Mouse (Mus musculus): ENCODE data around the gene Dbt. TPM values are rescaled to one million over a fixed set of nuclear protein-coding genes. Genes with fewer than 3 reads are reported as not detected.

The Dbt gene
- polyA plus RNA-seq (2017; shearing (Covaris generic)), result 19.2 TPM

DNA sequence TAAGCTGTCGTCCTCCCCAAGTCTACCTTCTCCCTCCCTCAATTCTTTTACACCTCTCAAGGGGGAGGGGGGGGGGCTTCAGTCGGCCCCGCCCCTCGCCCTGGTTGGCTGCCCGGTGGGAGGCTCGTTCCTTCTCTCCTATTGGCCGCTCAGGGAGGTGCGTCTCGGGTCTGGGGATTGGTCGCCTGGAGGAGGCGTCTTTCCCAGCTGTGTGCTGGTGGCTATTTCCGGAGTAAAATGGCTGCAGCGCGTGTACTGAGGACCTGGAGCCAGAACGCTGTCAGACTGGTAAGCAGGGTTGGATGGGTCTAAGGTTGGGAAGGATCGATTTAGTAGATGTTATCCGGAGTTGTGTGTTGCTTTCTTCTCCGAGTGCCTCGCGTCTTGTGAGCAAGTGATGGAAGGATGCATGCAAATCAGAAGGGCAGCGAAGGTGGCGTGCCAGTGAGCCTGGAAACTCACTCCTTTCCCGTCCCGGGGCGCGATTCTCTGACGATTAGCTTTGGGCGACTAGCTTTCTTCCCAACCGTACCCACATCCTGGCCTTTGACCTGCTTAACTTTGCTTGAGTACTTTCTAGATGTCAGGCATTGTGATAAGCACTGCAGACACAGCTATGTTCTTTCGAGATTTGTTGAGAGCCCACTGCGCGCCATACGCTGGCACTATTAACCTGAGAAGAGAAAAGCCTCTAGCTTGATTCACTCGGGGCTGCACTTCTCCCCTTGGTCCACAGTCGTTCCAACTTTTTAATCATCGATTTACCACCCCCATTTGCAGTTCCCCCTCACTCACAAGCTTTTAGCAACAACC, at the start of gene Dbt:
Dbt (plus strand) TSS at position 167 of the 813 bp plus-strand sequence.

DNA sequence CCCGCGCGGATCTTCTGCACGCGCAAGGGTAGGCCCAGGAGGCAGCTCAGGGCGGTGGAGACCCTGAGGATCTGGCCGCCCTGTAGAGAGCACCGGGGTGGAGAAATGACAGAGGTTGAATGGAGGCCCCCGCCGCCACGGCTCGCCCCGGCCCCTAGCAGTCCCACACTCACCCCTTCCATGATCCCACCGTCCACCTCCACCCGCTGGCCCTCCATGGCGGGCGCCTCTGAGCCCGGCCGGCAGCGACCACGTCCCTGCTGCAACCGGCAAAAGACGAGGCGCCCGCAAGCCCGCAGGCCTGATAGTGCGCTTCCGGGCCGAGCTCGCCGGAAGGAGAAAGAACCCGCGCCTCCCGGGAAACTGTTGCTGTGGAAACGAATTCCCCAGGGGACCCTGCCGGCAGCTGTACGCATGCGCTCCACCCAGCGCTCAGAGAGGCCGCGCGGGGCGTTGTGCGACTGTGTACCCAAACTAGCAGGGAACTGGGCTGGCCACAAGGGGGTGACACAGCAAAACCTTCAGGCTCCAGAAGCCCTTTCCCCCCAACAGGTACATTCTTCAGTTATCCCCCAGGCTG, 5.0 kb upstream of the Dbt start, which contains the start of gene Rtca:
Rtca (minus strand) TSS at position 437 of the 580 bp plus-strand sequence.

DNA sequence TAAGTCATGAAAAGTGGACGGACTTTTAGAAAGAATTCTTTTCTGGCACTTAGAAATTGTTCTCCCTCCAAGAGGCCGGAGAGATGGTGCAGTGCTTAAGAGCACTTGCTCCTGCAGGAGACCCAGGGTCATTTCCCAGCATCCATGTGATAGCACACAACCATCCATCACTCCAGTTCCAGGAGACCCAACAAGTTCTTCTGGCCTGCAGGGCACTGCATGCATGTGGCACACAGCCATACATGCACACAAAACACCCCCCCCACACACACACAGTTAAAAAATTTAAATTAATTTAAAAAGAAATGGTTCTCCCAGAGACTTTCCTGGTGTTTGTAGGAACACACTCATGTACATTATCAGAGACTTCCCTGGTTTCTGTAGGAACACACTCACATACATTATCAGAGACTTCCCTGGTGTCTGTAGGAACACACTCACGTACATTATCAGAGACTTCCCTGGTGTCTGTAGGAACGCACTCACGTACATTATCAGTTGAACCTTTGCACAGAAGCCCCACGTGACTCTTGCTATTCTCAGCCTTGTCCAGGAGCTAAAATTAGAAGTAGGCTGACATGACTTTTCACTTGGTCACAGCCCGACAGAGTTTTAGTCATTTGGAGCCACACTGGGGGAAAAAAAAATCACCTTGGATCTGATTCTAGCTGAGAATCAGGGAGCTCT, 49.7 kb downstream of the Dbt start, which contains the start of gene Lrrc39:
Lrrc39 (plus strand) TSS at position 566 of the 687 bp plus-strand sequence.

DNA sequence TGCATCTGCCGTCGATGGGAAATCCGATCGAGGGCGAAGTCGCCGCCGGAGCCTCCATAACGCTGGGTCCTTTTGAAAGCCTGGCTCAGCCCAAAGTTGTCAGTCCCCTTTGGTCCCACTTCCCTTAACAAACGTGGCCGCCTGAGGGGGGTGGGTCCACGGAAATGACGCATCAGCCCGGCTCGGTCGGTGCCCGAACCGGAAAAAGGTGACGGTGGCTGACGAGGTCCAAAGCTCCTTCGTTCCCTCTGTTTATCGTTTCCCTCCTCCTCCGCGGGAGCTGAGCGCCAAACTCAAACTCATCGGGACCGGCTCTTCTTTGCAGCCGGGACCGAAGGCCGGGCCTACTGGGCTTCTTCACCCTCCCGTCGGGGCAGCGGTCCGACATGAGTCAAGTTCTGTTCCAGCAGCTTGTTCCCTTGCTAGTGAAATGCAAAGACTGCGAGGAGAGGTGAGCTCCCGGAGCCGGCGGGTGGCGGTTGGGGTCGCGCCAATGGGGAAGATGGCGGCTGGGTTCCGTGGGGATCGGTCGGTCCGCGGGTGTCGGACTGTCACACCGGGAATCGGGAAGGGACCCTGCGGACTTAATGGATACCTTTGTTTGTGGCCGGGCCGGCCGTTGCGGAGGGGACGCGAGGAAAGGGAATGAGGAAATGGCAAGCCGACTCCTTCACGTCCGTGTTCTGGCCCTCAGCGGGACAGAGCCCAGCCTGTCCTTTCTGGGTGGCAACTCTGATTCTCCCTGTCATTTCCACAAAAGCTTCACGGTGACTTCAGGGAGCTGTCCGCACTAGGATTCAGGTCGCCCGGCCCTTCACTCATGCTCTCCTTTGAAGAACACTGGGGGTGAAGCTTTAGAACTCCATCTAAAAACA, 82.1 kb downstream of the Dbt start, which contains the start of gene Sass6:
Sass6 (plus strand) TSS at position 255 of the 875 bp plus-strand sequence.

Other genes starting within 250 kb of the Dbt start
- gene Cdc14a, start 89.0 kb upstream of the Dbt start, polyA plus RNA-seq (2017; shearing (Covaris generic)), result 13.5 TPM
- gene Rtca, start 4.9 kb upstream of the Dbt start, polyA plus RNA-seq (2017; shearing (Covaris generic)), result 29.4 TPM
- 0.96 TPM for gene Lrrc39, start 49.9 kb downstream of the Dbt start, polyA plus RNA-seq (2017; shearing (Covaris generic))
- gene Sass6, start 81.9 kb downstream of the Dbt start, polyA plus RNA-seq (2017; shearing (Covaris generic)), result 7.5 TPM
- gene Trmt13, start 101.5 kb downstream of the Dbt start, polyA plus RNA-seq (2017; shearing (Covaris generic)), result 51.7 TPM
- 50.1 TPM for gene Mfsd14a, start 149.6 kb downstream of the Dbt start, polyA plus RNA-seq (2017; shearing (Covaris generic))
- not detected for gene Gm43191, start 168.2 kb downstream of the Dbt start, polyA plus RNA-seq (2017; shearing (Covaris generic))
- gene Slc35a3, start 199.8 kb downstream of the Dbt start, polyA plus RNA-seq (2017; shearing (Covaris generic)), result 5.0 TPM